Mouse (Mus musculus) liver, embryonic 13.5 days (tissue): ENCODE data around the gene Col11a2. TPM values are rescaled to one million over a fixed set of nuclear protein-coding genes. Genes with fewer than 3 reads are reported as not detected.
A peak's percentile ranks its signal among the peaks of the same experiment; 100 is the strongest.

ENCODE experiments used
- ATAC-seq: fragments of 200-750 bp; cut with Nextera tagmentation; 2 replicates; pipeline ENCODE4 v1.8.0; 2017; ENCODE audit warnings: low read depth, mild to moderate bottlenecking, moderate number of reproducible peaks, moderate library complexity
- DNase-seq: peaks from one replicate; pipeline ENCODE4 v3.0.0; 2022
- H3K27ac ChIP-seq: fragments of 300-500 bp; sonication (generic); 2 replicates; pipeline ENCODE4 v1.5.1; 2015; ENCODE audit warnings: moderate library complexity, mild to moderate bottlenecking, inconsistent platforms
- H3K27me3 ChIP-seq: fragments of 300-500 bp; sonication (generic); 2 replicates; pipeline ENCODE4 v1.6.1; 2015; ENCODE audit warnings: mild to moderate bottlenecking, inconsistent platforms
- H3K36me3 ChIP-seq: fragments of 300-500 bp; sonication (generic); 2 replicates; pipeline ENCODE4 v1.6.1; 2015; ENCODE audit warnings: mild to moderate bottlenecking, inconsistent platforms
- H3K4me1 ChIP-seq: fragments of 300-500 bp; sonication (generic); replicated peaks from 2 replicates; pipeline ENCODE4 v1.6.1; 2015; ENCODE audit warnings: inconsistent platforms
- H3K4me2 ChIP-seq: fragments of 300-500 bp; sonication (generic); 2 replicates; pipeline ENCODE4 v1.6.1; 2015; ENCODE audit warnings: inconsistent platforms, mild to moderate bottlenecking, moderate library complexity
- H3K4me3 ChIP-seq: fragments of 300-500 bp; sonication (generic); replicated peaks from 2 replicates; pipeline ENCODE4 v1.5.1; 2015; ENCODE audit warnings: mild to moderate bottlenecking, inconsistent platforms
- H3K9ac ChIP-seq: fragments of 300-500 bp; sonication (generic); 2 replicates; pipeline ENCODE4 v1.6.1; 2015; ENCODE audit warnings: mild to moderate bottlenecking, inconsistent platforms
- H3K9me3 ChIP-seq: fragments of 300-500 bp; sonication (generic); replicated peaks from 2 replicates; pipeline ENCODE4 v1.6.1; 2016; ENCODE audit warnings: inconsistent platforms
- whole genome bisulfite sequencing: fragments of 180-500 bp; shearing (Covaris S2); methylation state at CpG from one replicate; pipeline ENCODE4 v1.1.7; 2015; ENCODE audit not compliant: insufficient replicate concordance; 5-methylcytosine and 5-hydroxymethylcytosine counted together
- polyA plus RNA-seq: library from polyadenylated mRNA; unstranded; fragments of >200 nt; fragmentation: Nextera tagmentation; extraction: Ambion mirVana; gene quantifications from 2 replicates; pipeline ENCODE4 v1.2.1, GENCODE M21; 2015

Col11a2 gene
- polyA plus RNA-seq, 1 experiment from 2014 or later, result 0.54 TPM

DNA sequence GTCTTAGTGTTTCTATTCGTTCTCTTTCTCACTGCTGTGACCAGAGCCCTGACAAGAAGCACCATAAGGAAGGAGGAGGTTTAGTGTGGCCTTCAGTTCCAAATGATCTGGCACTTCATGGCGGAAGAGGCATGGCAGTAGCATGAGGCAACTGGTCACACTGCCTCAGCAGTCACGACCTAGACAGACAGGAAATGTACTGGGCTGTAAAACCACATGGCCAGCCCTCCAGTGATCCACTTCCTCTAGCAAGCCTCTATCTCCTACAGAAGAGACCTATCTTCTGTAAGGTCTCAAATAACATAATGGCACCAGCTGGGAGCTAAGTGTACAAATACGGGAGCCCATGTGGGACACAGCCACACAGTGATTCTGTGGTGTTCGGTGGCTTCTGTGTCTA lies 32.9 kb downstream of the Col11a2 start:
- Histone ChIP-seq H3K27me3 (peaks cover 18% of the 10 kb centered on the region), H3K36me3 (no peaks in the 10 kb centered on the region), H3K9me3 (no peaks in the 10 kb centered on the region; the same call in 1 of the 2 replicates), H3K4me1 (no peaks in the 10 kb centered on the region), H3K4me2 (no peak overlapping the region), H3K4me3 (no peak overlapping the region), H3K9ac (no peak overlapping the region), H3K27ac (no peak overlapping the region)
- ATAC-seq (no peak), DNase-seq (no peak)
- 40% methylated on average over 5 of the region's 5 CpGs for WGBS

DNA sequence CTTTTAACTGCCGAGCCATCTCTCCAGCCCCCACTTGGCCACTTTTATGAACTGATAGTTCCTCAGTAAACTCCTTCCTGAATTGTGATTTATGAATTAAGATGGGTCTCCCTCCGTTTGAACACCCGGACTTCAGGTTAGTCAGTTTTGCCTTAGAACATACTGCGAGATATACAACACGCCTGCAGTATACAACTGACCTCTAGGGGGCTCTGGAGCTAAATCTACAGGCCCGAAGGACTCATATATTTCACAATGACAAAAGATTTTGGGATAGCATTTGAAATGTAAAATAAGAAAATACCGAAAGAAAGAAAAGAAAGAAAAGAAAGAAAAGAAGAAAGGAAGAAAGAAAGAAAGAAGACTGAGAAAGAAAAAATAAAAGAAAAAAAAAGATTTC lies 36.0 kb downstream of the Col11a2 start:
- 24% methylated on average over 7 of the region's 7 CpGs for WGBS

DNA sequence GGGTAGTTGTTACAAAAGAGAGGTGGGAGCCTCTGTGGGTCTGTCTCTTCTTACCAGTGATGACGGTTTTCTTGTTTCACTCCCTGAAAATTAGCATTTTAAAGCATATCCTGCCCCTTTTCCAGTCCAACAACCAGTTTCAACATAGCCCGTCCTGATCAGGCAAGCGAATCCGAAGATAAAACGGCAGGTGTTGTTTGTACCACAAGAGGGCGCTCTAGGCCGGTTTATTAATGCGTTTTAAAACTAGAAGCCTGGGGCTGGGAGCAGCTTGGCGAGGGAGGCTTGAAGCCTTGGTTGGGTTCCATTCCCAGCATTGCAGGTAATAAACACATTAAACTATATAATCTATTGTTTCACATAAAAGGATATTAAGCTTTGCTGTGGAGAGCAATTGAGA lies 38.3 kb downstream of the Col11a2 start:
- no peak overlapping the region for H3K4me2 ChIP-seq
- no peak for ATAC-seq

More for the DNA sequence above, 36.0 kb downstream of the Col11a2 start:
- no peak overlapping the region for H3K27ac ChIP-seq
- H3K27me3 ChIP-seq, result peaks cover 23% of the 10 kb centered on the region
- ATAC-seq (no peak), DNase-seq (peak; percentile 18)
- no peaks in the 10 kb centered on the region for H3K4me1 ChIP-seq
- no peak overlapping the region for H3K4me2 ChIP-seq
- no peak overlapping the region for H3K9ac ChIP-seq
- no peak overlapping the region for H3K4me3 ChIP-seq
- no peaks in the 10 kb centered on the region; the same call in 1 of the 2 replicates for H3K9me3 ChIP-seq
- H3K36me3 ChIP-seq, result no peaks in the 10 kb centered on the region

DNA sequence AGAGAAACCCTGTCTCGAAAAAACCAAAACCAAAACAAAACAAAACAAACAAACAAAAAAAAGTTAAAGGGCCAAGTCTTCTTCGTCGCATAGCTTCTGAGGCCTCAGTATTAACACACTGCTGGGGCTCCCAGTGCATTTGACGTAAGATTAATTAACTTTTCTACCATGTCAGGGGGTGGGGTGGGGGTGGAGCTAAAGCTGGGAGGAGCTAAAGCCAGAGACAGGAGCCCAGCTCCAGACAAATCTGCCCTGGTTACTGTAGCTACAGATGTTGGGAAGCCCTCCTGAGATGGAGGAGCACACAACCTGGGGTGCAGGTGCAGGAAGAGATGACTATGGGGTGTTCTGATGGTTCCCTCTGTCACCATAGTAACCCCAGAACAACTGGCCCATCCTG lies 38.9 kb downstream of the Col11a2 start:
- Histone ChIP-seq H3K27ac (no peak overlapping the region), H3K9ac (no peak overlapping the region), H3K36me3 (no peaks in the 10 kb centered on the region), H3K27me3 (peaks cover 26% of the 10 kb centered on the region), H3K4me2 (no peak overlapping the region), H3K4me3 (no peak overlapping the region), H3K9me3 (no peaks in the 10 kb centered on the region), H3K4me1 (no peaks in the 10 kb centered on the region)
- DNase-seq (no peak), ATAC-seq (no peak)
- 48% methylated on average over 4 of the region's 4 CpGs for WGBS

More for the DNA sequence above, 38.3 kb downstream of the Col11a2 start:
- H3K36me3 ChIP-seq, result no peaks in the 10 kb centered on the region
- H3K4me1 ChIP-seq, result no peaks in the 10 kb centered on the region
- H3K27ac ChIP-seq, result no peak overlapping the region
- H3K4me3 ChIP-seq, result no peak overlapping the region
- 2% methylated on average over 9 of the region's 9 CpGs for WGBS
- no peaks in the 10 kb centered on the region for H3K9me3 ChIP-seq
- H3K9ac ChIP-seq, result no peak overlapping the region
- DNase-seq, result peak; percentile 45
- peaks cover 23% of the 10 kb centered on the region for H3K27me3 ChIP-seq

DNA sequence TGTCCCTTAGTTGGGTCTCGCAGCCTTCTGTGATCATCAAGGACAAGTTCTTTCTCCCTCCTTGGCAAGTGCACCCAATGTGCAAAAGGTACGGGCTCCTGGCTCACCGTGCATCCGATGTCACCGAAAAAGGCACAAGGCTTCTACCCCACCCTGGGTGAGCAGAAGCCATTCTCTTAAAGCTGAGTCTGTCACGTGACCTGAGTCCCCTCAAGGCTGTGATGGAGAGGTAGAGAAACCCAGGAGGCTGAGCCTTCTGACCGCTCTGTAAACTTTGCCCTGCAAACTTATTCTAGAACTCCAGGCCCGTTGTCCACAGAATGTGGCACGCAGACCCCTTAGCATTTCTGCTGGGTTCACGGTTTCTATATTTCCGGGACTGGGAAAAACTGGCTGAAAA lies 39.8 kb downstream of the Col11a2 start:
- Histone ChIP-seq H3K27me3 (peaks cover 26% of the 10 kb centered on the region), H3K4me2 (no peak overlapping the region), H3K27ac (no peak overlapping the region), H3K9ac (no peak overlapping the region), H3K4me3 (no peak overlapping the region), H3K4me1 (no peaks in the 10 kb centered on the region), H3K36me3 (no peaks in the 10 kb centered on the region), H3K9me3 (no peaks in the 10 kb centered on the region)
- WGBS, result 80% methylated on average over 11 of the region's 11 CpGs
- no peak for ATAC-seq
- DNase-seq, result no peak

DNA sequence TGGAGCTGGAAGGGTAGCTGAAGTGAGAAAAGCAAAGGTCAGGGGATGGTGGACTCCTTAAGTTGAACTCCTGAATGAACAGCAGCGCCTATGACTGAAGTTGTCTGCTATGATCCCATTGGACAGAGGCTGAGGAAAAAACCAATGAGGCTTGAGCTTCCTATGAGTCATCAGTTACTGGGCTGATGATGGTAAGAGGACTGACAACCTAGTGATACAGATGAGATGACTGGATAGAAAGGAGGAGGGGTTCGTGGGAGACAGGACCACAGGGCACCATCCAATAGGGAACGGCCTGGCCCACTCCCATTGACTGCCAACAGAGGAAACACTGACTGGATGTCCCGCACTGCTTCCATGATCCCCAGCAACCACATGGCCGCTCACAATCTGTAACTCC lies 40.4 kb downstream of the Col11a2 start:
- no peak overlapping the region for H3K27ac ChIP-seq
- no peaks in the 10 kb centered on the region for H3K4me1 ChIP-seq
- DNase-seq, result no peak
- no peak overlapping the region for H3K9ac ChIP-seq
- no peaks in the 10 kb centered on the region for H3K36me3 ChIP-seq
- peaks cover 26% of the 10 kb centered on the region for H3K27me3 ChIP-seq
- WGBS, result 26% methylated on average over 5 of the region's 5 CpGs
- no peak overlapping the region for H3K4me2 ChIP-seq
- no peaks in the 10 kb centered on the region for H3K9me3 ChIP-seq
- ATAC-seq, result no peak
- no peak overlapping the region for H3K4me3 ChIP-seq

DNA sequence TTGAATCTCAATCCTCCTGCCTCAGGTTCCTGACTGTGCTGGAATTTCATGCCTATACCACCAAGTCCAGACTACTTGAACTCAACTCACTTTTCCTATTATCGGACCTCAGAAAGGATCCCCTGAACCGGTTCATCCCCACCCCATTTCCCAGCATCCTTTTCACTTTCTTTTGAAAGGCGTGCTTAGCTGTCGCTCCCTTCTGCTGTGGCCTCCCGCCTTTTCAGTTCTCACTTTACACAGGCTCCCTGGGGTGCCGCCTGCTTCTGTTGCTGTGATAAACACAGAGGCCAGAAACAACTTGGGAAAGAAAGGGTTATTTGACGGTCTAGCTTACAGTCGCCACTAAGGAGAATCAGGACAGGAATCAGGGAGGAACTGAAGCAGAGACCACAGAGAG lies 43.9 kb downstream of the Col11a2 start:
- no peak overlapping the region for H3K27ac ChIP-seq
- H3K4me3 ChIP-seq, result no peak overlapping the region
- H3K27me3 ChIP-seq, result peaks cover 4% of the 10 kb centered on the region; the same call in 1 of the 2 replicates
- ATAC-seq, result no peak
- no peak for DNase-seq
- no peaks in the 10 kb centered on the region for H3K4me1 ChIP-seq
- H3K9me3 ChIP-seq, result no peaks in the 10 kb centered on the region
- WGBS, result 21% methylated on average over 8 of the region's 8 CpGs
- H3K4me2 ChIP-seq, result no peak overlapping the region
- no peak overlapping the region for H3K9ac ChIP-seq
- no peaks in the 10 kb centered on the region for H3K36me3 ChIP-seq

DNA sequence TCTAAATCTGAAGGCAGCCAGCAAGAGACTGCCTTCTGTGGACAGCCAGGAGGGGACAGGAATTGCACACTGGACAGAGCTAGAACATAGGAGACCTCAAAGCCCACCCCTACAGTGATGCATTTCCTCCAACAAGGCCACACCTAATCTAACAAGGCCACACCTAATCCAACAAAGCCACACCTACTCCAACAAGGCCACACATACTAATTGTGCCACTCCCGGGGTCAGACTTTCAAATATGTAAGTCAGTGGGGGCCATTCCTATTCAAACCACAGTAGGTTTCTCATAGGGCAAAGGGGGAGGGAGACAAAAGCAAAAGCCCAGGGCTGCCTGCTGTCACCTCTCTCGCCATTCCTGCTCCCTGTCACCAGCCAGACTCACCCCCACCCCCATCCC lies 48.1 kb downstream of the Col11a2 start:
- Histone ChIP-seq H3K36me3 (no peaks in the 10 kb centered on the region), H3K27me3 (peaks cover 4% of the 10 kb centered on the region; the same call in 1 of the 2 replicates), H3K4me1 (no peaks in the 10 kb centered on the region), H3K4me2 (no peak overlapping the region), H3K9me3 (no peaks in the 10 kb centered on the region), H3K27ac (no peak overlapping the region), H3K4me3 (no peak overlapping the region), H3K9ac (no peak overlapping the region)
- DNase-seq (no peak), ATAC-seq (no peak)
- WGBS, result 55% methylated on average over 2 of the region's 2 CpGs

DNA sequence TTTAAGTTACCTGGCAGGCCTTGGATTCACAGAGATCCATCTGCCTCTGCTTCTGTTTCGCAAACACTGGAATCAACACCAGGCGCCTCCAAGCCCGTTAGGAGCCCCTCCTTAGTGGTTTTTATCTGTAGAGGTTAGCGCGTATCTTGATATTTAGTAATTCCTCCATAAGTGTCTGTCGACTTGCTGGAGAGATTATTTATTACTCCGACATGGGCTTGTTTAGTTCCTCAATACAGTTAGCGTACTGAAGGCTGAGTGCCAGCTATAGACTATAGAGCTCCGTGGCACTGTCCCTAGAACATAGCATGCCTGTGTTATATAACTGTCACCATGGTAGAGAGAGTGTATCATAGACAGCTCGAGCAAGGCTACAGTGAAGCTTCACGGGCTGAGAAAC lies 48.9 kb downstream of the Col11a2 start:
- H3K9ac ChIP-seq, result no peak overlapping the region
- H3K4me1 ChIP-seq, result peaks cover 1% of the 10 kb centered on the region; the same call in 1 of the 2 replicates
- H3K4me3 ChIP-seq, result no peak overlapping the region
- DNase-seq (no peak), ATAC-seq (no peak)
- H3K9me3 ChIP-seq, result no peaks in the 10 kb centered on the region
- 58% methylated on average over 11 of the region's 11 CpGs for WGBS
- no peaks in the 10 kb centered on the region for H3K36me3 ChIP-seq
- H3K27me3 ChIP-seq, result no peaks in the 10 kb centered on the region
- no peak overlapping the region for H3K4me2 ChIP-seq
- no peak overlapping the region for H3K27ac ChIP-seq

DNA sequence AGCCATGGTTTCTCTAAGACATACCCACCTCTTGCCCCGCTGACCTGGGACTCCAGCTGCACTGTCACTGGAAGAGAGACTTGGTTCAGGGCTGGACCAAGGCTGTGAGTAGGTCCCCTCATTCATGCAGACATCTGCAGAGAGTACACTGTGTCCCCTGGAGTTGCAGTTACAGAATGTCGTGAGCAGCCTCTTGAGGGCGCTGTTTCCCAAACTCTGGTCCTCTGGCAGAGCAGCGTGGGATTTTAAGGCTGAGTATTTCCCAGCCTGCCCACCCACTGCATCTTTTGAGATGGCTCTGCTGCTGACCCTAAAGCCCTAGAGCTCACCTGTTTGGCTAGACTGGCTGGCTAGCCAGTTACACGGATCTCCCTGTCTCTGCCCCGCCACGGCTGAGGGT lies 51.7 kb downstream of the Col11a2 start:
- no peak overlapping the region for H3K9ac ChIP-seq
- no peak overlapping the region for H3K4me3 ChIP-seq
- peaks cover 7% of the 10 kb centered on the region; the same call in 1 of the 2 replicates for H3K4me1 ChIP-seq
- ATAC-seq (no peak), DNase-seq (no peak)
- no peak overlapping the region for H3K4me2 ChIP-seq
- 42% methylated on average over 7 of the region's 7 CpGs for WGBS
- H3K9me3 ChIP-seq, result no peaks in the 10 kb centered on the region
- peaks cover 6% of the 10 kb centered on the region for H3K27me3 ChIP-seq
- H3K27ac ChIP-seq, result no peak overlapping the region
- H3K36me3 ChIP-seq, result no peaks in the 10 kb centered on the region

DNA sequence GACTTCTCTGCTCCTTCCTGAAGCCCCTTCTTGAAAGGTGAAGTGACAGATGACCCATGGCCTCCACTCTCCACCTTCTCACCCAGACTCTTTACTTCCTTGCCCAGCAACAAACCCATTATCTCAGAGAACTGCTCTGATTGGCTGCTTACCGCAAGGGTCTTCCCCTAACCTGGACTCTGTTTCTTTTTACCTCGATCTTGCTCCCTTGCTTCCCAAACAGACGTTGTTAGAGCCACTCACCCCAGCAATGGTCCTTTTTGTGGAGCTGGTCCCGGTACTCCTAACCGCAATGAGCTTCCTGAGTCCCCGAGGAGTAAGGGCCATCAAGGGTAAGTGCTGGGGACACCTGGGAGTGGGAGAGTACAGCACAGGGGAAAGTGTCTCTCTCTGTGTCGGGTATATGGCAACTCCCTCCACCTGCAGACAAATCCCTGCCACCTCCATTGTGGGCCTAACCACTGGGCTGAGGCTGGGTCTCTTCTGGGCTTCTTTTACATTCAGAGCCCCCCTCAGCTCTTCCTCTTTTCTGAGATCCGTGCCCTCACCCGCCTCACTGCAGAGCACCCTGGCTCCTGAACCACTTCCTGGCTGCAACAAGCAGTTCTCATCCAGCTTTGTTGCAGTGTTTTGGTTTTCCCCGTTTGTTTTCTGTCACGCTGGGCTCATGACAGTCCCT lies 53.1 kb downstream of the Col11a2 start, which contains the start of gene H2-Oa:
TSS of gene H2-Oa (plus strand) at position 144 of the 679 bp plus-strand sequence.
- H3K27me3 ChIP-seq, result peaks cover 6% of the 10 kb centered on the region
- H3K4me1 ChIP-seq, result peaks cover 7% of the 10 kb centered on the region; the same call in 1 of the 2 replicates
- no peak for DNase-seq
- no peak within 1 kb of the TSS for H3K9ac ChIP-seq
- H3K4me2 ChIP-seq, result no peak within 1 kb of the TSS
- 12% methylated on average over 11 of the region's 11 CpGs for WGBS
- H3K36me3 ChIP-seq, result no peaks in the 10 kb centered on the region
- no peak within 1 kb of the TSS for H3K4me3 ChIP-seq
- ATAC-seq, result no peak
- no peaks in the 10 kb centered on the region for H3K9me3 ChIP-seq
- no peak within 1 kb of the TSS; the same call in 1 of the 2 replicates for H3K27ac ChIP-seq
